Mouse (Mus musculus) liver, postnatal 0 days (tissue): ENCODE measurements around the gene Use1.

Experiments used
- CTCF ChIP-seq: sonication (generic); IDR thresholded peaks from 2 replicates; pipeline ENCODE4 v1.5.1; 2016; ENCODE audit warnings: antibody characterized with exemption, low read depth
- EP300 ChIP-seq: IDR thresholded peaks from 2 replicates; pipeline ENCODE4 v1.6.1; 2016; ENCODE audit warnings: antibody characterized with exemption, low read depth, mild to moderate bottlenecking

DNA sequence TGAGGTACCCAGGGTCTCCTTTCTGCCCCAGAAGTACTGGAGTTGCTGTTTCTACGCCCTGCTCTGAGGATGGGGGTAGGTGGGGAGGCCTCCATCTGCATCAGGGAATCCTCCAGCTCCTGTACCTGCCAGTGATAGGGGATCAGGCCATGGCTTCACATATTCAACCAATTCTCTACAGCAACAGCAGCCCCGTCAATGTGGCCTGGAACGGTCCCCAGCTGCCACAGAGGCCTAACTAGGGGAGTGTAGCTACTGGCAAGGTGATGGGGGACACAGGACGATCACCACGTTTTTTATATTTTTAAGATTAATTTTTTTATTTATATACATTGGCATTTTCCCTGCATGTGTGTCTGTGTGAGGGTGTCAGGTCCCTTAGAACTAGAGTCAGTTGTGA lies 25.7 kb downstream of the Use1 start:
- TF ChIP-seq CTCF (no peak), EP300 (no peak)
